Mouse (Mus musculus): ENCODE measurements around the gene Swap70. TPM values are rescaled to one million over a fixed set of nuclear protein-coding genes. Genes with fewer than 3 reads are reported as not detected.

Swap70 gene
- polyA plus RNA-seq, 2 experiments: 5.5 to 7.9 TPM

DNA sequence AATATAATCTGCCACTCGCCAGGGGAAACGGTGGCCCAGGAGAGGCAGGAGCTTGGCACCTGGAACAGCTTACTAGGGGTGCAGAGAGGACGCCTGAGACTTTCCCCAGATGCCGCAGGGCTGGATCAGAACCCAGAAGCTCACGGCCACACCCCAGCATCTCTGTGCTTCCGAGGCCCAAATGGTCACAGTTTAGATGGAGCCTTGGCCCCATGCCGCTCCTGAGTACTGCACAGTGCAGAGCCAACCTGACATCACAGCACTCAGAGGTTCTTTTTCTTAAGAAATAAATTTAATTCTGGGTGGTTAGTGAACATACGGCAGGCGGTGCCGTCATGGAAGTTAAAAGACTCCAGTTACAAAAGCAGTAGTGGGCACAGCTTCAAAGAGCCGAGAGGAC lies 86.2 kb downstream of the Swap70 start:
- 72% methylated on average over 11 of the region's 11 CpGs for WGBS (ENCODE audit: insufficient replicate concordance)
- no peaks in the 10 kb centered on the region for H3K9me3 ChIP-seq (ENCODE audit: control insufficient read depth, low read length)
- H3K9ac ChIP-seq (replicated peaks): no peak overlapping the region
- H3K27me3 ChIP-seq (ENCODE audit: control insufficient read depth, insufficient read depth, low read length): no peaks in the 10 kb centered on the region
- no peak for DNase-seq (ENCODE audit: low read depth in 3 of 3, low spot score in 3 of 3)
- no peak overlapping the region for H3K4me2 ChIP-seq (ENCODE audit: low read depth)
- TF ChIP-seq EP300 (IDR thresholded peaks at IDR 0.05; ENCODE audit: low read depth) (no peak), CTCF (IDR thresholded peaks at IDR 0.05; ENCODE audit: low read depth) (no peak)
- ATAC-seq (ENCODE audit: insufficient read depth): no peak
- no peaks in the 10 kb centered on the region for H3K4me1 ChIP-seq (replicated peaks; ENCODE audit: control insufficient read depth in 2 of 2, insufficient read depth in 2 of 2, low read length in 1 of 2)
- H3K4me3 ChIP-seq (ENCODE audit: insufficient read depth in 1 of 2, low read depth in 2 of 2, low read length in 2 of 2): no peak overlapping the region
- no peaks in the 10 kb centered on the region for H3K36me3 ChIP-seq (replicated peaks; ENCODE audit: control insufficient read depth, insufficient read depth, low read depth)
- no peak overlapping the region for H3K27ac ChIP-seq

DNA sequence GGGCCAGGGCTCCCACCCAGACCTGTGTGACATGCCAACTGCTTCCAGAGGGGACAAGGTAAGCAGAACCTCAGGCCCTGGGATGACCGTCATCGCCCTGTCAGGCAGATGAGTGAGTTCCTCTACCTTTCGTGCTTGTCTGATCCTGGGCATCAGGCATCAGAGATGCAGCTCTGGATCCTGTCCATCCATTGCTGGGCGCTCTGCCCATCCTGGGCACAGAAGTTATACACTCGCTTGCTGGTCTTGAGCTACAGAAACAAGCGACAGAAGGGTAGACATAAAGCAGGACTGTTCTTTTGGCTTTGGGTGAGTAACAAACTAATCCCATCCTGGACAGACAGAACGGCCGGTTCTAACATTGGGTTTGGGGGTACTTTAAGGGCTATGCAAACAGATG lies 87.7 kb downstream of the Swap70 start:
- H3K27ac ChIP-seq: no peak overlapping the region
- no peak overlapping the region for H3K4me3 ChIP-seq (ENCODE audit: insufficient read depth in 1 of 2, low read depth in 2 of 2, low read length in 2 of 2)
- no peak for TF ChIP-seq CTCF (IDR thresholded peaks at IDR 0.05; ENCODE audit: low read depth)
- 69% methylated on average over 8 of the region's 8 CpGs for WGBS (ENCODE audit: insufficient replicate concordance)
- no peaks in the 10 kb centered on the region for H3K4me1 ChIP-seq (replicated peaks; ENCODE audit: control insufficient read depth in 2 of 2, insufficient read depth in 2 of 2, low read length in 1 of 2)
- no peak overlapping the region for H3K4me2 ChIP-seq (ENCODE audit: low read depth)
- ATAC-seq (ENCODE audit: insufficient read depth): no peak
- no peak overlapping the region for H3K9ac ChIP-seq (replicated peaks)
- H3K9me3 ChIP-seq (ENCODE audit: control insufficient read depth, low read length): no peaks in the 10 kb centered on the region
- H3K36me3 ChIP-seq (replicated peaks; ENCODE audit: control insufficient read depth, insufficient read depth, low read depth): no peaks in the 10 kb centered on the region
- no peak for DNase-seq (ENCODE audit: low read depth in 3 of 3, low spot score in 3 of 3)
- no peaks in the 10 kb centered on the region for H3K27me3 ChIP-seq (ENCODE audit: control insufficient read depth, insufficient read depth, low read length)

DNA sequence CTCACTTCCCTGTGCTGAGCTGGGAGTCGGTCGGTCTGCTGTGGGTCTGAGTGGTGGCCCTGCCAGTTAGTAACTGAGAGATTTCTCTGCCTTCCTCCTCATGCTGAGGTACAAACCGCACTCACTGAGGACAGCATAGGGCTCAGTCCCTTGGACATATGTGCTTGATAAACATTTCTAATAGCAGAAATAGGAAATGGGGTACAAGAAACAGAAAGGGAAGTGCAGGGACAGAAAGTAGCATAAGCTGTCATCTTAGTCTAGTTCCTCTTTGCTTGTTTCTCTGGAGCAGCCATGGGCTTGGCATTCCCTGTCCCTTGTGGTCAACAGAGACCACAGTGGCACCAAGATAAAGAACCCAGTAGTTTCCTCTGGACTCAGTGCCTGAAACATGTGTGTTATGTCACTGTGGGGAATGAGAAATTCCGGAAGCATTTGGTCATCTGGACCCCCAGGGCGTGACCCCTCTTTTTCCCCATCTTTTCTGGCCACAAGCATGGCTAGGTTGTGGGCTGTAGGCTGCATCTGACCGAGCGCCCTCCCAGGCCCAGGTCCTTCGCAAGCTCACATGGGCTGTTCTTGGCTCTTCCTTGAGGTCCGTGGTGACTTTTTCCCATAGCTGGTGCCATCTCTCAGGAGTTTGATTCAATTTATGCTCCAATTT lies 92.0 kb downstream of the Swap70 start:
- Histone ChIP-seq H3K9ac (replicated peaks) (no peak overlapping the region), H3K9me3 (ENCODE audit: control insufficient read depth, low read length) (no peaks in the 10 kb centered on the region), H3K27me3 (ENCODE audit: control insufficient read depth, insufficient read depth, low read length) (no peaks in the 10 kb centered on the region), H3K4me2 (ENCODE audit: low read depth) (no peak overlapping the region), H3K4me3 (ENCODE audit: insufficient read depth in 1 of 2, low read depth in 2 of 2, low read length in 2 of 2) (no peak overlapping the region), H3K4me1 (replicated peaks; ENCODE audit: control insufficient read depth in 2 of 2, insufficient read depth in 2 of 2, low read length in 1 of 2) (no peaks in the 10 kb centered on the region), H3K36me3 (replicated peaks; ENCODE audit: control insufficient read depth, insufficient read depth, low read depth) (no peaks in the 10 kb centered on the region), H3K27ac (no peak overlapping the region)
- 23% methylated on average over 9 of the region's 9 CpGs for WGBS (ENCODE audit: insufficient replicate concordance)
- DNase-seq (ENCODE audit: low read depth in 3 of 3, low spot score in 3 of 3) (peak in 2 of 3 experiments; percentile 7 to 13), ATAC-seq (ENCODE audit: insufficient read depth) (no peak)
- no peak for TF ChIP-seq CTCF (IDR thresholded peaks at IDR 0.05; ENCODE audit: low read depth)
- TF ChIP-seq EP300 (IDR thresholded peaks at IDR 0.05; ENCODE audit: low read depth): no peak

DNA sequence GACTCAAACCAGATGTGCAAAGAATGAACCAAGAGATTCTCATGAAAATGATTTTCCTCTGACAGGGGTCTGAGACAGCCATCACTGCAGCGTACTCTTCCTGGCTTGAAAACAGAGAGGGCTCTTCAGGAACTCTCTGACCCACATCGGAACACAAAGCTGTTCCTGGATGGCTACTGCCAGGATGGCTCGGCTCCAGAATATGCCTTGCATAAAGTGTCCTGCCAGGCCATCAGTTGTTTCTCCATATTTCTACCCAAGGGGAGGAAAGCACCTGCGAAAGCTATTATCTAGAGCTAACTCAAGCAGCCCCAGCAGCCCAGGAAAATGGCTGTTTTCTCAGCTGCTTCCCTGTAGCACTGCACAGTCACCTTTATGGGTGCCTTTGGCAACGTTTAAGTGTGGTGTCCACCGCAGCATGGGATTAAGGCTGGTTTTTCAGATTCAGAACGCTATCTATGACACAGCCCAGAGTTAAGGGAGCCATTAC lies 92.9 kb downstream of the Swap70 start:
- H3K4me1 ChIP-seq (replicated peaks; ENCODE audit: control insufficient read depth in 2 of 2, insufficient read depth in 2 of 2, low read length in 1 of 2): no peaks in the 10 kb centered on the region
- H3K27me3 ChIP-seq (ENCODE audit: control insufficient read depth, insufficient read depth, low read length): no peaks in the 10 kb centered on the region
- H3K27ac ChIP-seq: no peak overlapping the region
- 71% methylated on average over 7 of the region's 7 CpGs for WGBS (ENCODE audit: insufficient replicate concordance)
- no peaks in the 10 kb centered on the region for H3K9me3 ChIP-seq (ENCODE audit: control insufficient read depth, low read length)
- no peak overlapping the region for H3K4me3 ChIP-seq (ENCODE audit: insufficient read depth in 1 of 2, low read depth in 2 of 2, low read length in 2 of 2)
- TF ChIP-seq CTCF (IDR thresholded peaks at IDR 0.05; ENCODE audit: low read depth): no peak
- TF ChIP-seq EP300 (IDR thresholded peaks at IDR 0.05; ENCODE audit: low read depth): no peak
- H3K4me2 ChIP-seq (ENCODE audit: low read depth): no peak overlapping the region
- no peak overlapping the region for H3K9ac ChIP-seq (replicated peaks)
- no peak for DNase-seq (ENCODE audit: low read depth in 3 of 3, low spot score in 3 of 3)
- no peaks in the 10 kb centered on the region for H3K36me3 ChIP-seq (replicated peaks; ENCODE audit: control insufficient read depth, insufficient read depth, low read depth)
- no peak for ATAC-seq (ENCODE audit: insufficient read depth)

DNA sequence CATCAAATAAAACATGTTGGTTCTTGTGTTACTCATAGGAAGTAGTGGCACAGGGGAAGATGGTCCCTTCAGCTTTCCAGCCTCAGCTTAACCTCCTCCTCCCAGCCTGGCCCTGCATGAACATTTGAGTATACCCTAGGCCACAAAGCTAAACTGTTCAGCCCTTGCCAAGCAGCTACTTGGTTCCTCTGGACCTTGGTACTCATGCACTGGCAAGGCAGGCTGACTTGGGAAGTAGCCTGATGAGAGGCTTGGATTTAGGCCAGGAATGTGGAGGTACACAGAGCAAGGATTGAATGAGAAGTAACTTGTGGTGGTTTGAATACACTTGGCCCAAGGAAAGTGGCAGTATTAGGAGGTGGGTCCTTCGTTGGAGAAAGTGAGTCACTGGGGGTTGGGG lies 93.8 kb downstream of the Swap70 start:
- DNase-seq (ENCODE audit: low read depth in 3 of 3, low spot score in 3 of 3) (no peak), ATAC-seq (ENCODE audit: insufficient read depth) (no peak)
- no peak overlapping the region for H3K27ac ChIP-seq
- no peak for TF ChIP-seq EP300 (IDR thresholded peaks at IDR 0.05; ENCODE audit: low read depth)
- TF ChIP-seq CTCF (IDR thresholded peaks at IDR 0.05; ENCODE audit: low read depth): no peak
- no peak overlapping the region for H3K4me3 ChIP-seq (ENCODE audit: insufficient read depth in 1 of 2, low read depth in 2 of 2, low read length in 2 of 2)
- 52% methylated on average over 1 of the region's 1 CpGs for WGBS (ENCODE audit: insufficient replicate concordance)
- H3K9me3 ChIP-seq (ENCODE audit: control insufficient read depth, low read length): no peaks in the 10 kb centered on the region
- no peaks in the 10 kb centered on the region for H3K4me1 ChIP-seq (replicated peaks; ENCODE audit: control insufficient read depth in 2 of 2, insufficient read depth in 2 of 2, low read length in 1 of 2)
- H3K4me2 ChIP-seq (ENCODE audit: low read depth): no peak overlapping the region
- H3K36me3 ChIP-seq (replicated peaks; ENCODE audit: control insufficient read depth, insufficient read depth, low read depth): no peaks in the 10 kb centered on the region
- H3K27me3 ChIP-seq (ENCODE audit: control insufficient read depth, insufficient read depth, low read length): no peaks in the 10 kb centered on the region
- no peak overlapping the region for H3K9ac ChIP-seq (replicated peaks)

Measured in liver, embryonic 14.5 days (tissue).